Mouse (Mus musculus) frontal cortex, postnatal 25 days (tissue): ENCODE results near the gene Zfand3.

Experiments
- DNase-seq, 2 experiments: peaks; one replicate each; pipeline ENCODE4 v3.0.0; 2022; ENCODE audit warnings: low spot score in 2 of 2

Gene Zfand3

GRCm38 (mm10) chr17:30149911-30150310 is 145.4 kb downstream of the Zfand3 start:
- no peak for DNase-seq

GRCm38 (mm10) chr17:30154144-30154543 is 149.6 kb downstream of the Zfand3 start:
- DNase-seq: no peak

GRCm38 (mm10) chr17:30154861-30155260 is 150.3 kb downstream of the Zfand3 start:
- DNase-seq: no peak

GRCm38 (mm10) chr17:30155411-30155925 is 150.9 kb downstream of the Zfand3 start:
- no peak for DNase-seq

GRCm38 (mm10) chr17:30158419-30159108 is 154.0 kb downstream of the Zfand3 start:
- DNase-seq: no peak

GRCm38 (mm10) chr17:30159341-30159740 is 154.8 kb downstream of the Zfand3 start:
- no peak for DNase-seq

- no peak for DNase-seq
Observed at GRCm38 (mm10) chr17:30160823-30161432, 156.4 kb downstream of the Zfand3 start.

GRCm38 (mm10) chr17:30162983-30163382 is 158.4 kb downstream of the Zfand3 start:
- DNase-seq: no peak

GRCm38 (mm10) chr17:30163793-30164192 is 159.3 kb downstream of the Zfand3 start:
- DNase-seq: no peak

- no peak for DNase-seq
Observed at GRCm38 (mm10) chr17:30164818-30165217, 160.3 kb downstream of the Zfand3 start.

GRCm38 (mm10) chr17:30177435-30177834 is 172.9 kb downstream of the Zfand3 start:
- no peak for DNase-seq

- no peak for DNase-seq
Observed at GRCm38 (mm10) chr17:30178402-30178801, 173.9 kb downstream of the Zfand3 start.

- no peak for DNase-seq
Observed at GRCm38 (mm10) chr17:30180197-30180596, 175.7 kb downstream of the Zfand3 start.

- DNase-seq: no peak
Observed at GRCm38 (mm10) chr17:30181554-30181953, 177.0 kb downstream of the Zfand3 start.

GRCm38 (mm10) chr17:30182063-30182462 is 177.5 kb downstream of the Zfand3 start:
- no peak for DNase-seq

GRCm38 (mm10) chr17:30183561-30183960 is 179.0 kb downstream of the Zfand3 start:
- no peak for DNase-seq

GRCm38 (mm10) chr17:30187154-30187553 is 182.6 kb downstream of the Zfand3 start:
- DNase-seq: no peak

GRCm38 (mm10) chr17:30187581-30187980 is 183.0 kb downstream of the Zfand3 start:
- DNase-seq: no peak

GRCm38 (mm10) chr17:30188031-30188981 is 183.8 kb downstream of the Zfand3 start:
- peak in 1 of 2 experiments; percentile 25 for DNase-seq

GRCm38 (mm10) chr17:30191097-30191640 is 186.6 kb downstream of the Zfand3 start:
- DNase-seq: peak in 1 of 2 experiments; percentile 3

GRCm38 (mm10) chr17:30192416-30193005 is 188.0 kb downstream of the Zfand3 start:
- peak in 1 of 2 experiments; percentile 3 for DNase-seq
